Mouse (Mus musculus): ENCODE measurements around the gene Fam171a1. TPM values are rescaled to one million over a fixed set of nuclear protein-coding genes. Genes with fewer than 3 reads are reported as not detected.

Fam171a1 gene
- polyA plus RNA-seq, 1 experiment = 33.3 TPM

- no peaks in the 10 kb centered on the region for H3K79me2 ChIP-seq (ENCODE audit: control insufficient read depth, insufficient read depth)
- TF ChIP-seq MAX (IDR thresholded peaks at IDR 0.05) (peak; percentile 28), MYOD1 (IDR thresholded peaks at IDR 0.05; ENCODE audit: control insufficient read depth, insufficient read length, low read depth) (no peak), CTCF (IDR thresholded peaks at IDR 0.05; ENCODE audit: control insufficient read depth, insufficient read depth, insufficient read length) (no peak), CEBPB (IDR thresholded peaks at IDR 0.05; ENCODE audit: low read depth) (peak; percentile 65), FOSL1 (IDR thresholded peaks at IDR 0.05; ENCODE audit: insufficient read depth, low read length, poor library complexity, severe bottlenecking) (peak; percentile 95), USF1 (IDR thresholded peaks at IDR 0.05; ENCODE audit: low read depth) (no peak), MYOG (IDR thresholded peaks at IDR 0.05; ENCODE audit: control insufficient read depth, extremely low read depth, insufficient read length) (no peak)
- H3K79me3 ChIP-seq (ENCODE audit: low read depth) = no peaks in the 10 kb centered on the region
- H3K36me3 ChIP-seq (ENCODE audit: control insufficient read depth, insufficient read depth) = no peaks in the 10 kb centered on the region
- no peaks in the 10 kb centered on the region for H3K27me3 ChIP-seq (ENCODE audit: control insufficient read depth, insufficient read depth, insufficient read length)
- H3K4me3 ChIP-seq (ENCODE audit: insufficient read depth, poor library complexity, severe bottlenecking) = no peak overlapping the region
- no peak overlapping the region for H3ac ChIP-seq (ENCODE audit: control insufficient read depth, insufficient read length, low read depth)
These were observed 125.2 kb downstream of the Fam171a1 start for GRCm38 (mm10) chr2:3239255-3239654.

GRCm38 (mm10) chr2:3244251-3244650, 130.2 kb downstream of the Fam171a1 start:
- Histone ChIP-seq H3ac (ENCODE audit: control insufficient read depth, insufficient read length, low read depth) (no peak overlapping the region), H3K4me3 (ENCODE audit: insufficient read depth, poor library complexity, severe bottlenecking) (no peak overlapping the region), H3K36me3 (ENCODE audit: control insufficient read depth, insufficient read depth) (no peaks in the 10 kb centered on the region), H3K79me2 (ENCODE audit: control insufficient read depth, insufficient read depth) (no peaks in the 10 kb centered on the region), H3K27me3 (ENCODE audit: control insufficient read depth, insufficient read depth, insufficient read length) (no peaks in the 10 kb centered on the region), H3K79me3 (ENCODE audit: low read depth) (no peaks in the 10 kb centered on the region)
- TF ChIP-seq MAX (IDR thresholded peaks at IDR 0.05) (no peak), FOSL1 (IDR thresholded peaks at IDR 0.05; ENCODE audit: insufficient read depth, low read length, poor library complexity, severe bottlenecking) (no peak), USF1 (IDR thresholded peaks at IDR 0.05; ENCODE audit: low read depth) (no peak), CEBPB (IDR thresholded peaks at IDR 0.05; ENCODE audit: low read depth) (no peak), MYOD1 (IDR thresholded peaks at IDR 0.05; ENCODE audit: control insufficient read depth, insufficient read length, low read depth) (no peak), MYOG (IDR thresholded peaks at IDR 0.05; ENCODE audit: control insufficient read depth, extremely low read depth, insufficient read length) (no peak), CTCF (IDR thresholded peaks at IDR 0.05; ENCODE audit: control insufficient read depth, insufficient read depth, insufficient read length) (no peak)

- no peak overlapping the region for H3ac ChIP-seq (ENCODE audit: control insufficient read depth, insufficient read length, low read depth)
- no peak overlapping the region for H3K4me3 ChIP-seq (ENCODE audit: insufficient read depth, poor library complexity, severe bottlenecking)
- H3K79me2 ChIP-seq (ENCODE audit: control insufficient read depth, insufficient read depth) = no peaks in the 10 kb centered on the region
- TF ChIP-seq MAX (IDR thresholded peaks at IDR 0.05) = no peak
- no peak for TF ChIP-seq FOSL1 (IDR thresholded peaks at IDR 0.05; ENCODE audit: insufficient read depth, low read length, poor library complexity, severe bottlenecking)
- no peak for TF ChIP-seq CTCF (IDR thresholded peaks at IDR 0.05; ENCODE audit: control insufficient read depth, insufficient read depth, insufficient read length)
- TF ChIP-seq USF1 (IDR thresholded peaks at IDR 0.05; ENCODE audit: low read depth) = no peak
- TF ChIP-seq MYOG (IDR thresholded peaks at IDR 0.05; ENCODE audit: control insufficient read depth, extremely low read depth, insufficient read length) = no peak
- TF ChIP-seq CEBPB (IDR thresholded peaks at IDR 0.05; ENCODE audit: low read depth) = no peak
- no peaks in the 10 kb centered on the region for H3K36me3 ChIP-seq (ENCODE audit: control insufficient read depth, insufficient read depth)
- H3K79me3 ChIP-seq (ENCODE audit: low read depth) = no peaks in the 10 kb centered on the region
- H3K27me3 ChIP-seq (ENCODE audit: control insufficient read depth, insufficient read depth, insufficient read length) = no peaks in the 10 kb centered on the region
These were observed 137.3 kb downstream of the Fam171a1 start for GRCm38 (mm10) chr2:3251309-3251708.

GRCm38 (mm10) chr2:3266466-3266865, 152.4 kb downstream of the Fam171a1 start:
- H3K36me3 ChIP-seq (ENCODE audit: control insufficient read depth, insufficient read depth) = no peaks in the 10 kb centered on the region
- TF ChIP-seq CTCF (IDR thresholded peaks at IDR 0.05; ENCODE audit: control insufficient read depth, insufficient read depth, insufficient read length) (no peak), MYOG (IDR thresholded peaks at IDR 0.05; ENCODE audit: control insufficient read depth, extremely low read depth, insufficient read length) (no peak), MYOD1 (IDR thresholded peaks at IDR 0.05; ENCODE audit: control insufficient read depth, insufficient read length, low read depth) (no peak), CEBPB (IDR thresholded peaks at IDR 0.05; ENCODE audit: low read depth) (no peak), FOSL1 (IDR thresholded peaks at IDR 0.05; ENCODE audit: insufficient read depth, low read length, poor library complexity, severe bottlenecking) (no peak), MAX (IDR thresholded peaks at IDR 0.05) (no peak), USF1 (IDR thresholded peaks at IDR 0.05; ENCODE audit: low read depth) (no peak)
- no peak overlapping the region for H3ac ChIP-seq (ENCODE audit: control insufficient read depth, insufficient read length, low read depth)
- no peaks in the 10 kb centered on the region for H3K79me3 ChIP-seq (ENCODE audit: low read depth)
- H3K79me2 ChIP-seq (ENCODE audit: control insufficient read depth, insufficient read depth) = no peaks in the 10 kb centered on the region
- H3K27me3 ChIP-seq (ENCODE audit: control insufficient read depth, insufficient read depth, insufficient read length) = no peaks in the 10 kb centered on the region
- H3K4me3 ChIP-seq (ENCODE audit: insufficient read depth, poor library complexity, severe bottlenecking) = no peak overlapping the region

- Histone ChIP-seq H3ac (ENCODE audit: control insufficient read depth, insufficient read length, low read depth) (no peak overlapping the region), H3K4me3 (ENCODE audit: insufficient read depth, poor library complexity, severe bottlenecking) (no peak overlapping the region), H3K27me3 (ENCODE audit: control insufficient read depth, insufficient read depth, insufficient read length) (no peaks in the 10 kb centered on the region), H3K36me3 (ENCODE audit: control insufficient read depth, insufficient read depth) (no peaks in the 10 kb centered on the region), H3K79me3 (ENCODE audit: low read depth) (no peaks in the 10 kb centered on the region), H3K79me2 (ENCODE audit: control insufficient read depth, insufficient read depth) (no peaks in the 10 kb centered on the region)
- TF ChIP-seq USF1 (IDR thresholded peaks at IDR 0.05; ENCODE audit: low read depth) (no peak), MAX (IDR thresholded peaks at IDR 0.05) (no peak), CTCF (IDR thresholded peaks at IDR 0.05; ENCODE audit: control insufficient read depth, insufficient read depth, insufficient read length) (no peak), MYOD1 (IDR thresholded peaks at IDR 0.05; ENCODE audit: control insufficient read depth, insufficient read length, low read depth) (no peak), CEBPB (IDR thresholded peaks at IDR 0.05; ENCODE audit: low read depth) (no peak), MYOG (IDR thresholded peaks at IDR 0.05; ENCODE audit: control insufficient read depth, extremely low read depth, insufficient read length) (no peak)
These were observed 153.9 kb downstream of the Fam171a1 start for GRCm38 (mm10) chr2:3267879-3268278.

- H3K79me3 ChIP-seq (ENCODE audit: low read depth) = no peaks in the 10 kb centered on the region
- H3K4me3 ChIP-seq (ENCODE audit: insufficient read depth, poor library complexity, severe bottlenecking) = no peak overlapping the region
- no peaks in the 10 kb centered on the region for H3K27me3 ChIP-seq (ENCODE audit: control insufficient read depth, insufficient read depth, insufficient read length)
- H3K36me3 ChIP-seq (ENCODE audit: control insufficient read depth, insufficient read depth) = no peaks in the 10 kb centered on the region
- H3ac ChIP-seq (ENCODE audit: control insufficient read depth, insufficient read length, low read depth) = no peak overlapping the region
- TF ChIP-seq CEBPB (IDR thresholded peaks at IDR 0.05; ENCODE audit: low read depth) (peak; percentile 40), MAX (IDR thresholded peaks at IDR 0.05) (no peak)
- H3K79me2 ChIP-seq (ENCODE audit: control insufficient read depth, insufficient read depth) = no peaks in the 10 kb centered on the region
These were observed 159.3 kb downstream of the Fam171a1 start for GRCm38 (mm10) chr2:3273349-3273748.

Data from C2C12 (cell line).